9 mouse cellular contexts compared by ENCODE assay signal in the genomic region with DNA sequence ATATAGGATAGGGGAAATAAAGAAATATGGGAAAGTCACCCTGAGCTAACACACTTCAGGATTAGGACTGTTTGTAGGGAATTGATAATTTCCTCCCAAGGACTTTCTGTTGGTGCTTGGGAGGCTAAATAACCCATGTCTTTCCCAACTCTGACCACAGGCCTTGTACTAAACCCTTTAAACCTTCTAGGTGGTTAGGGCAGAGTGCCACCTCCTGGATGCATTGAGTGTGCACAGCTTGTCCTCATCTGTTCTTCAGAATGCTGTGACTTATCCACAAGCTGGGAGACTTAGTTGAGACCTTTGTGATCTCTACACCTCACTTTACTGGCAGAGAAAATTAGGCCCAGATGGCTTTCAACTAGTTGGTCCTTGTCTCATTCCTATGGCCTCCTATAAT. TPM values are rescaled to one million over a fixed set of nuclear protein-coding genes. Genes with fewer than 3 reads are reported as not detected.
DNase-seq lines count a peak whose midpoint lies in the region; ATAC-seq and TF ChIP-seq lines count a peak whose summit lies in the region.
"Had no signal": no experiment of that assay in that cellular context is flagged by ENCODE, and none has a peak within 500 bp of the region (broad histone marks: within the 10 kb centered on the region; RNA-seq: fewer than 3 reads in every experiment).

No protein-coding gene starts in this region.

- ATAC-seq in intestine, postnatal 0 days = peak; percentile 67
- ATAC-seq in forebrain, embryonic 13.5 days = no peak

- no peak for DNase-seq in layer of hippocampus, adult 2 months (ENCODE audit: low spot score in 2 of 2)
- no peak for DNase-seq in layer of hippocampus, adult 9-10 months (ENCODE audit: low spot score)
- DNase-seq in adrenal gland, adult 2 months = peak; percentile 70
- peak; percentile 8 for DNase-seq in right cerebral cortex, postnatal 4 days
- no peak for DNase-seq in cerebellum, adult 8-10 months

- no peak overlapping the region for H3K27ac ChIP-seq in layer of hippocampus, adult 2 months
- no peak overlapping the region for H3K27ac ChIP-seq in intestine, postnatal 0 days (ENCODE audit: low read depth, low read length)
- no peak overlapping the region for H3K27ac ChIP-seq in forebrain, embryonic 13.5 days

- no peaks in the 10 kb centered on the region for H3K4me1 ChIP-seq in E14TG2a.4 (replicated peaks; ENCODE audit: low read depth, low read length)
- H3K4me1 ChIP-seq in intestine, postnatal 0 days (replicated peaks; ENCODE audit: control insufficient read depth, insufficient read depth, low read length) = no peaks in the 10 kb centered on the region
- H3K4me1 ChIP-seq in forebrain, embryonic 13.5 days = no peaks in the 10 kb centered on the region

- no peaks in the 10 kb centered on the region for H3K36me3 ChIP-seq in E14TG2a.4 (ENCODE audit: insufficient read depth, low read length)
- H3K36me3 ChIP-seq in intestine, postnatal 0 days (ENCODE audit: control insufficient read depth, insufficient read depth) = no peaks in the 10 kb centered on the region
- H3K36me3 ChIP-seq in forebrain, embryonic 13.5 days (ENCODE audit: poor library complexity, severe bottlenecking) = no peaks in the 10 kb centered on the region

- H3K27me3 ChIP-seq in E14TG2a.4 (ENCODE audit: insufficient read depth, low read length) = no peaks in the 10 kb centered on the region
- no peaks in the 10 kb centered on the region for H3K27me3 ChIP-seq in intestine, postnatal 0 days (replicated peaks; ENCODE audit: control insufficient read depth, insufficient read depth, low read length)
- H3K27me3 ChIP-seq in forebrain, embryonic 13.5 days = no peaks in the 10 kb centered on the region

- no peaks in the 10 kb centered on the region for H3K9me3 ChIP-seq in E14TG2a.4 (ENCODE audit: low read length)
- no peaks in the 10 kb centered on the region for H3K9me3 ChIP-seq in intestine, postnatal 0 days (ENCODE audit: control insufficient read depth)
- no peaks in the 10 kb centered on the region for H3K9me3 ChIP-seq in forebrain, embryonic 13.5 days (replicated peaks)

- no peak overlapping the region for H3K4me3 ChIP-seq in layer of hippocampus, adult 2 months
- H3K4me3 ChIP-seq in E14TG2a.4 (replicated peaks; ENCODE audit: low read length) = no peak overlapping the region
- no peak overlapping the region for H3K4me3 ChIP-seq in intestine, postnatal 0 days (ENCODE audit: low read depth, low read length)
- no peak overlapping the region for H3K4me3 ChIP-seq in forebrain, embryonic 13.5 days

- H3K4me2 ChIP-seq in intestine, postnatal 0 days (replicated peaks; ENCODE audit: low read depth) = no peak overlapping the region
- H3K4me2 ChIP-seq in forebrain, embryonic 13.5 days = no peak overlapping the region

- peak; percentile 71 for TF ChIP-seq CTCF in layer of hippocampus, adult 2 months (conservative IDR thresholded peaks at IDR 0.05)
- TF ChIP-seq CTCF in E14TG2a.4 (conservative IDR thresholded peaks at IDR 0.05; ENCODE audit: low read length) = peak; percentile 32
- peak; percentile 86 for TF ChIP-seq CTCF in intestine, postnatal 0 days (IDR thresholded peaks at IDR 0.05; ENCODE audit: low read depth)

- H3K9ac ChIP-seq in intestine, postnatal 0 days (ENCODE audit: low read depth, low read length) = no peak overlapping the region
- H3K9ac ChIP-seq in forebrain, embryonic 13.5 days = no peak overlapping the region

RNA-seq across cellular contexts. Expression of a gene that starts 10.5 kb away (rescaled TPM):
- total RNA-seq in layer of hippocampus, adult 2 months (2021) = not detected
- not detected for total RNA-seq in adrenal gland, adult 2 months (2021)
- not detected in 2 replicates for polyA plus RNA-seq in adrenal gland, adult 2 months (2012; rRNA removed)
- polyA plus RNA-seq in intestine, postnatal 0 days (2015; fragmentation: Nextera tagmentation; extraction: Ambion mirVana) = not detected in 2 replicates
- polyA plus RNA-seq in forebrain, embryonic 13.5 days (2015; fragmentation: Nextera tagmentation; extraction: Ambion mirVana) = not detected in 2 replicates
- total RNA-seq: layer of hippocampus, adult 8-10 months had no signal

RNA-seq across cellular contexts. Expression of a gene that starts 23.5 kb away (rescaled TPM):
- not detected for total RNA-seq in layer of hippocampus, adult 2 months (2021)
- not detected for total RNA-seq in adrenal gland, adult 2 months (2021)
- polyA plus RNA-seq in adrenal gland, adult 2 months (2012; rRNA removed) = not detected in 2 replicates
- polyA plus RNA-seq in intestine, postnatal 0 days (2015; fragmentation: Nextera tagmentation; extraction: Ambion mirVana) = not detected in 2 replicates
- not detected in 2 replicates for polyA plus RNA-seq in forebrain, embryonic 13.5 days (2015; fragmentation: Nextera tagmentation; extraction: Ambion mirVana)
- total RNA-seq: layer of hippocampus, adult 8-10 months had no signal

RNA-seq across cellular contexts. Expression of a gene that starts 25.1 kb away (rescaled TPM):
- total RNA-seq in layer of hippocampus, adult 2 months (2021) = not detected
- under 1 TPM in 1 of 2 experiments, not detected in 1; 0.38 TPM for total RNA-seq in adrenal gland, adult 2 months (2021)
- 0.21 and 0.56 TPM in 2 replicates for polyA plus RNA-seq in adrenal gland, adult 2 months (2012; rRNA removed)
- 3.8 and 5.4 TPM in 2 replicates for polyA plus RNA-seq in intestine, postnatal 0 days (2015; fragmentation: Nextera tagmentation; extraction: Ambion mirVana)
- polyA plus RNA-seq in forebrain, embryonic 13.5 days (2015; fragmentation: Nextera tagmentation; extraction: Ambion mirVana) = not detected in 2 replicates
- total RNA-seq: layer of hippocampus, adult 8-10 months had no signal

RNA-seq across cellular contexts. Expression of a gene that starts 52.3 kb away (rescaled TPM):
- total RNA-seq in layer of hippocampus, adult 2 months (2021) = not detected
- not detected for total RNA-seq in adrenal gland, adult 2 months (2021)
- 0.39 TPM in 1 of 2 replicates, not detected in the other for polyA plus RNA-seq in adrenal gland, adult 2 months (2012; rRNA removed)
- polyA plus RNA-seq in intestine, postnatal 0 days (2015; fragmentation: Nextera tagmentation; extraction: Ambion mirVana) = not detected in 2 replicates
- polyA plus RNA-seq in forebrain, embryonic 13.5 days (2015; fragmentation: Nextera tagmentation; extraction: Ambion mirVana) = not detected in 2 replicates
- total RNA-seq: layer of hippocampus, adult 8-10 months had no signal

Comparison
In these comparisons a context has a peak if more than half of its experiments do, and no peak if none do; other contexts are left out.
1. DNase-seq: peak in adrenal gland, adult 2 months (single experiment) and right cerebral cortex, postnatal 4 days (single experiment); none in layer of hippocampus, adult 2 months (0 of 2), layer of hippocampus, adult 9-10 months (single experiment) and cerebellum, adult 8-10 months (single experiment).
2. CTCF ChIP-seq: peak in every context shown above with its lines; median percentile 86 in intestine, postnatal 0 days; 71 in layer of hippocampus, adult 2 months; 32 in E14TG2a.4.